Mouse (Mus musculus) heart, postnatal 0 days (tissue): ENCODE measurements around the gene Exoc6.

ENCODE experiments used
- CTCF ChIP-seq: IDR thresholded peaks from 2 replicates; pipeline ENCODE4 v1.5.1; 2016; ENCODE audit warnings: antibody characterized with exemption, control low read depth, low read depth
- EP300 ChIP-seq: IDR thresholded peaks from 2 replicates; pipeline ENCODE4 v1.6.1; 2016; ENCODE audit warnings: antibody characterized with exemption, low read depth

DNA sequence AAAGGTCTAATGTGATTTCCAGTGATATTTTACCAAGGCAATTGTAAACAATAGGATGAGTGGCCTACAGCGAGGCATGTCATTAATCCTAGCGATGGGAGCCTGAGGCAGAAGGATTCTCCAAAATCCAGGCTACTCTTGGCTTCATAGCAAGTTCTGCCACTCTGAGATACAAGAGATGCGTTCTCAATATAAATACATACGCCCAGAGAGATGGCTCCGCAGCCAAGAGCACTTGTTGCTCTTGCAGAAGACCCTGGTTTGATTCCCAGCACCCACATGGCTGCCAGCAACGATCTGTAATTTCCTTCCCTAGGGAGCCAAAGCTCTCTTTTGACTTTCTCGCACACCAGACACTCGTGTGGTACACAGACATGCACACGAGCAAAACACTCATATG, 20.9 kb upstream of the Exoc6 start:
- TF ChIP-seq CTCF (no peak), EP300 (no peak)
